Mouse (Mus musculus) inflammation-experienced regulatory T-cells, adult 6 months (primary cell): ENCODE data around the gene Mif. TPM values are rescaled to one million over a fixed set of nuclear protein-coding genes. Genes with fewer than 3 reads are reported as not detected.
A peak's percentile ranks its signal among the peaks of the same experiment; 100 is the strongest.
"Not testable (repeated sequence)": the region's sequence is repeated elsewhere in the genome, so short reads cannot be mapped to it uniquely, and the experiment has no call there.

Experiments
- ATAC-seq: one replicate; pipeline ENCODE4 v1.8.0; 2017
- polyA plus RNA-seq, 3 experiments: library from polyadenylated mRNA; unstranded; fragments of 100-300 nt; shearing (Covaris generic); gene quantifications; one replicate each; pipeline ENCODE4 v1.2.1; 2017

Mif gene
- polyA plus RNA-seq, 3 experiments from 2014 or later, result 423 to 560 (median 495) TPM

DNA sequence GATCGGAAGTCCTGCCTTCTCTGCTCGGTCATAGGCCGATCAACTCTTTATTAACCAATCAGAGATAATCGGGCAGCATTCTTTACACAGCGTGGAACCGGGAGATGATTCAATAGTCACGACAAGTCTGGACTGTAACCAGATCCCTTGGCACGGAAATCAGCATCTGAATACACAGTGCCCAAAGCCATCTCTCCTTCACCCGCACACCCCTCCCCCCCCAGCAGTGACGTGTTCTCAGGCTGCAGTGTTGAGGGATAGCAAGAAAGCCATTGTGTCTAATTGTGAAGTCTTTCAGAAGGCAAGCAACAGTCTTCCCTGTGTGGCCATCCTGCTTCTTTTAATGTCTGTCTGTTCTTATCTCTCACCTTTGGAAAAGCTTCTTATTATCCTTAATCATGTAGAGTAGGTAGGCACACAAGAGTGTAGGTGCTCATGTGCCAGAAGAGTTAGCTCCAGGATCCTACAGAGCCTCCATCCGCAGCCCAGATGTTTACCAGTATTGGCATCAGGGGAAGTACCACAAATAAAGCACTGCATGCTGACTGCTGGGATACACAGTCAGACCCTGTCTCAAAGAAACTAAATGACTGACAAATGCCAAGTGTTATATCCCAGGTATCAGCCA is 13.0 kb upstream of the Mif start:
- peak; percentile 64 for ATAC-seq

DNA sequence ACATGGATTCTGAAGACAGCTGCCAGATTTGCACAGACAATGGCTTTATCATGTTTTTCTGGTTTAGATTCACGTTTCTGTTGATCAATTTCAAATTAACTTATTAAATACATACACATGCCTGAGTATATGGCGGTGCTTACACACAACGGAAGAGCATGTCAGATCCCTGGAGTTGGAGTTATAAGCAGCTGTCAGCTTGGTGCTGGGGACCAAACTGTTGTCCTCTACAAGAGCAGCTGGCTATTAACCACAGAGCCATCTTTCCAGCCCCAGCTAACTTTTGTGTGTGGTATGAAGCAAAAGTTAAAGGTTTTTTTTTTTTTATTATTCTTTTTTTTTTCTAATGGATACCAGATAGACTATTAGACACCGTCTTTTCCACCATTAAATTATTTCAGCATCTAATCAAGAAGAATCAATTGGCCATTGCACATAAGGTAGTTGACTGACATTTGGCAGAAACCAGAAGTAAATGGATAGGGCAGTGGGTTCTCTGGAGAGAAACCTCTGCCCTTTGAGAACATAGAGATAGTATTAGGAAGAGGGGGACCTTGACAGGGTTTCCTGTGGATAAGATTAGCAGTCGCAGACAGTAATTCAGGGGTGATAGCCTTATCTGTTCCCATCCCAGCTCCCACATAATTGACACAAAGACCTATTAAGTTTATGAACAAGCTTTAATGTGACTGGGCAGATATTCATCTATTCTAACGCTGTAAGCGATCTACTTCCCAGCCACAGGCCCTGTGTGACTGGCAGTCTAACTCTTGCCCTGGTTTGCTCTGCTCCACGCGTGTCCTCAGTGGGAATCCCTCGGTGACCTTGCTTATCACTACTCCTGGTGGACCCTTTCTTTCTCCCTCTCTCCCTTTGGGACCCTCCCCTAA is 12.2 kb upstream of the Mif start:
- ATAC-seq, result peak; percentile 32

DNA sequence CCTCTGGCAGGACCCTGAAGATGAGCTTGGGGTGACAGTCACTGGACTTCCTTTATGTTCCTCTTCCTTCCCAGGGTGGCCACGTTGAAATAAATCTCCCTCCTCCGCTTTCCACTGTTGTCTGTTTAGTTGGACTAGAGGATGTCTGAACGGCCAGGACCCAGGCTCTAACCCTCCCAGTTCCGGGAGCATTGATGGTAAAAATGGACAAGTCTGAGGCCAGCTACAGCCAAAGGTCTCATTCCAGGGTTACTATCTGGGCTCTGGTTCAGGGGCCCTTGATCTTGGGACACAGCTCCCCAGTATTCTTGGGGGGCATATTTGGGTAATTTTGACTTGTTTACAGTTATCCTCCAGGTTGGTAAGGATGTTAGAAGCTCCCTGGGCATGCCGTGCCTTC is 1.5 kb upstream of the Mif start:
- no peak for ATAC-seq

DNA sequence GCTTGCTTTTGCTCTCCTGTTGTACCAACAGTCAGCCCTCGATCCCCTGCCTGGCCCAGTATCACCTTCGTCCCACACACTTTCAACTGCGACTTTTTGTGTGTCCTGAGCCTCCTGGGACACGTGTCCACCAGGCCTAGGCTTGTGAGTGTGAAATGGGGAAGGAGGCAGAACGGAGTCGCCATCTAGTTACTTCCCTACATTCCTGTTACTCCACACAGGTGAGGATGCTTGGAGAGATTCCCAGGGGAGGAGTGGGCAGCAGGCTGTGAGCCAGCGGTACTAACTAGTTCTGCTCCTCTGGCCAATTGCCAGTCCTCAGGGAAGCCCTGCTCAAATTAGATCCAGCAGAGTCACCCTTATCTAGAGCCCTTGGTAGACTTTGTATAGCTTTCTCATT is 706 bp upstream of the Mif start:
- no peak for ATAC-seq

DNA sequence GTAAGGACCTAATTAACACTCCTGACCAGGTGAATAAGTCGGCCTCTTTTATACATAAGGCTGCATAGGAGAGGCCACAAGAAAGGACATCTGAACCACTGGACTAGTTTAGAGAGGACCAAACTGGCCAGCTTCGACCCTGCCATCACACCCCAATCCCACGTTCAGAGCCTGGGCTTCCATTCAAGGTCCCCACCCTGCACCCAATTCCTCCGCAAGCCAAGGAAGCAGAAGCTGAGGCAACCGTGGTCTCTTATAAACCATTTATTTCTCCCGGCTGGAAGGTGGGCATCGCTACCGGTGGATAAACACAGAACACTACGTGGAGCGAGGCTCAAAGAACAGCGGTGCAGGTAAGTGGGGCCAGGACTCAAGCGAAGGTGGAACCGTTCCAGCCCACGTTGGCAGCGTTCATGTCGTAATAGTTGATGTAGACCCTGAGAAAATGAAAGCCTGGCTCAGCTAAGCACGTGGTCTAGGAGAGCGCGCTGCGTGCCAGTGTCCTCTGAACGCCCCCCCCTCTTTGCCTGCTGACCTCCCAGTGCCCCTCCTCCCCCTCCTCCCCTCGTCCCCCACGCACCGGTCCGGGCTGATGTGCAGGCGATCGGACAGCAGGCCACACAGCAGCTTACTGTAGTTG is 813 bp downstream of the Mif start:
- ATAC-seq, result no peak

DNA sequence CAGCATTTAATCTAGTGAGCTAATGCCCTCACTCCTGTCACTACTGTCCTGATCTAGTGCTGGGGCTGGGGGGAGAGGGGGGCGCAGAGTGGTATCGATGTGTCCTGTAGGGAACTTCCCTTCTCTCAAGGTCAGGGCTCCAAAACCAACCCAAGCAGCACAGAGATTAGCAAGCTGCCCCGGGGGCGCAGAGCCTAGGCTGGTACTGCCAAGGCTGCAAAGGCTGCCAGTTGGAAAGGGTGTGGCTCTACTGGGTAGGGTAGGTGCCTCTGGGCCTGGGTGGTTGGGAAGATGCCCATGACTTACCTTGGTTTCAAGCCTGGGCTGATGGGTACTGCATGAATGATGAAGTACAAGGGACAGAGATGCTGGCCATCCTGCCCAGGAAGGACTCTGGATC is 2.4 kb downstream of the Mif start:
- ATAC-seq, result no peak

DNA sequence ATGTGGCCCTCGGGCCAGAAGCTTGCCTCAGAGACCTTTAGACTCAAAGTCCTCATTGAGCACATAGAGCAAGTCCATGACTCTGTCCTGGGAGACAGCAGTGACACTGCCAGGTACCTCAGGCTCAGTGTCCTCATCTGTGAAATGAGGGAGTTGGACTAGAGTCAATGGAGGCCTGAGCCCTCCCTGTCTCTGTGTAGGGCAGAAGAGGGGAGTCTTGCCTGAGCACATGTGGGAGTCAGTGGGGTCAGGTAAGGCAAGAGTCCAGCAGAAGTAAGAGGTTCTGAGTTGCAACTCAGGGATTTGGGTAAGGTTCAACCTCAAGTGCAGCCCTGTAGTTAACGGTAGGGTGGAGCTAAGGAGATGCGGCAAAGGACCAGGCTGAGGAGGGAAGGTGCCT is 3.1 kb downstream of the Mif start:
- ATAC-seq, result no peak

DNA sequence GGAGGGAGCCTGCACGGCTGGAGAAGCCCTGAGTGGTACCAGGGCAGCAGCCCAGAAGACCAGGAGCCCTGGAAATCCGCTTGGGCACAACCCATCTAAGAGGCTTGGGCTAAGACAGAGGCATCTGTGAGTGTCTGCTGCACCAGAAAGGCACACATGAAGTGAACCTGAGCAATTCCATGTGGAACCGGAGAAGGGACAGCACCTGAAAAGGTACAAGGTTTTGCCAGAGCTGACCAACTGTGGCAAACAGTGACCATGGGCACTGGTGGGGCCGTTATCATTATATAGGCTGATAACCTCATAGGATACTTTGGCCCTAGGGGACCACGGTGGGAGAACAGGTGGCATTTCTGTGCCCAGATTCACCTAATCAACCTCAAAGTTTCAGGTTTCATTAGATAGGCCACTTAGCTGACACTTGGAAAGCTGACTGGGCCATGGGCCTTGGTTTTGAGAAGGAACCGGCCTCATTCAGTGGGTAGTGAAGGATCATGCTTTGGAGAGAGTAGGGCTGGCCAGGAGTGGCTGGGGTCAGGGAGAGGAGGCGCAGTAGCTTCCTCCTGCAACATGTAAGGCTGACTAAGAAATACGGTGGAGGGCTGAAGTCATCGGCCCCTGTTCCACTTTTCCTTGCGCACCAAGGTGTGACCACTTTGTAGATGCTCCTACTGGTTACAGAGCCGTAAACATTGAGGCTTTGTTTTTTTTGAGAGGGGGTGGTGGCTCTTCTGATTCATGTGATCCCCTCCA is 3.7 kb downstream of the Mif start:
- ATAC-seq, result no peak

DNA sequence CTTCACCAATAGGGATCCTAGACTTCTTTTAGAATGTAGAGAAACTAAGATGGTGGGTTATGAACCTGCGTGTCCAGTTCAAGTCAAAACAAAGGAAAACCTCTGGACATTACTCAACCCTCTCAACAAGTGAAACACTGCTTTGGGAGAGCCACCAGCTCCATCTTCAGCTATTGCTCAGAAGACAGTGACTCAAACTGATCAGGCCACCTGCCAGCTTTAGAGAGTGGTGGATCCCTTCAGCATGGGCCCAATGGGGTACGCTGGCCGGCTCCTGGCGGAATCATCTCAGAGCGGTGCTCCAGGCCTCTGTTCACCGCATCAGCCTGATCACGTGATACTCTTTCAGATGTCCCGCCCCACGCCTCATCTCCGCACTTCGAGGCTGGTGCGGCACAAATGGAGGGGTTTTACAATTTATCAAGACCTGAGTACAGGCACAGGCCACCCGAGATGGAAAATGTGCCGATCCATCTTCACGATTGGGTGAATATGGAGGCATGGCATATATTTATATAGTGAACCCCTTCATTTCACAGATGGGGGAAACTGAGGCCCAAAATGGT is 4.5 kb downstream of the Mif start:
- ATAC-seq, result no peak

DNA sequence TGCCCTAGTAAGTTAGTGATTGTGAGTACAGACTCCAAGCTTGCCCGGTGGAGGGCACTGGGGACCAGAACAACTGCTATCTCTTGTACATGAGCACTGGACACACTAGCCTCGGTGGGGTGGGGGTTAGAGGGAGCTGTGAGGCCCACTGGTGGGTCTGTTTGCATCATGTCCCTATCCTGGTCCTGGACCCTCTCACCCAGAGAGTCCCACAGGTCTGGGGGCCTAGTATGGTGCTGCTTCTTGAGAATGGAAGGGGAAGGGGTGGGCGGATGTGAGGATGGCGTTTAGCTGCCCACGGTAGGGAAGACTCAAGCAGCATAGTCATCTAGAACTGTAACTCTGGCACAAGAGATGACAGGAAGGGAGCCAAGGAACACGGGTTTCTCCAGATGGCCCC is 5.2 kb downstream of the Mif start:
- no peak for ATAC-seq

DNA sequence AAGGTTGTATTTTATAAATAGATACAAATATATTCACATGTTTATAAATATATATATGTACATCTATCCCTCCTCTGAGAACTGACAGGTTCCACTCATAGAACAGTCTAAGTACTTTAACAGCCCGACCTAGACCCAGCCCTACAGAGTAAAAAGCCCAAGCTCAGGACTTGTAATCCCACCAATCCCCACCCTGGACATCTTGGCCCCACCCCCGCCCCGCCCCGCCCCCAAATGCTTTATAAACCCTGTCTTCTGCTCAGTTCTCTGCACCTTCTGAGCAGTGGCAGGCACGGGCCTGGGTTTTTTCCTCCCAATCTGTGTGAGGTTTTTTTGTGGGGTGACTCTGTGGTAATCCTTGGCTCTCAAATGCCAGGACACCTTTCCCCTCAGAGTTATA is 5.9 kb downstream of the Mif start:
- no peak for ATAC-seq

DNA sequence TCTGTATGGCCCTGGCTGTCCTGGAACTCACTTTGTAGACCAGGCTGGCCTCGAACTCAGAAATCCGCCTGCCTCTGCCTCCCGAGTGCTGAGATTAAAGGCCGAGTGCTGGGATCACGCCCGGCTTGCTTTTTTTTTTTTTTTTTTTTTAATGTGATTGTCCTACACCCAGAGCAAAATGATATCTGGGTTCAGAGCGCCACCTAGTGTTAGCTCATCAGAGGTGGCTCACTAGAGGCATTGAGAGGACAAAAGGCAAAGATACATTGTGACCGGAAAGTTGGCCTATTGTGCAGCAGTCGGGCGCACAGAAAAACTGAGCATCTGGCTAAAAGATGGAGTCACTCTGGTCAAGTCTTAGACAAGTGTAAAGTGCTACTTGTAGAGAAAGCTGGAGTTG is 6.6 kb downstream of the Mif start:
- peak; percentile 85 for ATAC-seq

DNA sequence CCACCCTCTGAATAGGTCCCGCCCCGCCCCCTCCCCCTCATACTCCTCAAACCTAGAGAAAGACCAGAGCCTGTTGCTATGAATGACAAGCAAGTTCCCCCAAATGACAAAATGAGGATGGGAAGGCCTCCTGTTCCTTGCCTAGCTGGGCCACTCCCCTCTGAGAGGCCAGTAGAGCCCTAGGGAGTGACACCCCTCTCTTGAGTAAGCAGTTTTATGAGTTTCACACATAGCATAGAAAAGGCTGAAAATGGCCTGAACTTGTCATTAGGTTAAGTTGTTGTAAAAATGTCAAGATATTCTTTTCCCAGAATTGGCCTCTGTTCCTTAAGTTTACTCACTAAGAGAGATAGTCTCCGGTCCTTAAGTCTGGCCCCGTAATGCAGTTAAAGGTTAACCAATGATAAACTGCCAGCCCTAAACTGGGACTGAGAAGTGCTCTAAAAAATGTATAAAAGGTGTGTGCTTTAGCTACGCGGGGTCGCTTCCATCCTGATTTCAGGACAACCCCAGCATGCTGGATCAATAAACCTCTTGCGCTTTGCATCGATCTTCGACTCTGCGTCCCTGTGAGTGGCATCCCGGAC is 7.4 kb downstream of the Mif start:
- ATAC-seq, result no peak

DNA sequence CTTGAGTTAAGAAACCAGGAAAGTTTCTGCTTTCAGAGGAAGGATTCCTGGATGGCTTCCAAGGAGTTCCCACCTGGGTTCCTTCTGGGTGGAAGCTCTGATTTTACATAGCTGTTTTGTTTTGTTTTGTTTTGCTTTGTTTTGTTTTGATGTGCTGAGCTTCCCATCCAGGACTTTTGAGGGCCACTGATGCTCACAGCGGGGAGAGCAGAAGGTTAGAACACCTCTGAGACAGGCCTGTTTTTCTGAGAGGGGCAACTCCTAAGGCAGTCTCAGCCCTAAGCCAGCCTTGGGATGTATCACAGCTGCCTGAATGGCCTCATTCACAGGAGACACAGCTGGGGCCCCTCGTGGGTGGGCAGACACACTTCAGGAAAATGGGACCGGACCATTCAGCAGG is 8.4 kb downstream of the Mif start:
- ATAC-seq, result no peak

DNA sequence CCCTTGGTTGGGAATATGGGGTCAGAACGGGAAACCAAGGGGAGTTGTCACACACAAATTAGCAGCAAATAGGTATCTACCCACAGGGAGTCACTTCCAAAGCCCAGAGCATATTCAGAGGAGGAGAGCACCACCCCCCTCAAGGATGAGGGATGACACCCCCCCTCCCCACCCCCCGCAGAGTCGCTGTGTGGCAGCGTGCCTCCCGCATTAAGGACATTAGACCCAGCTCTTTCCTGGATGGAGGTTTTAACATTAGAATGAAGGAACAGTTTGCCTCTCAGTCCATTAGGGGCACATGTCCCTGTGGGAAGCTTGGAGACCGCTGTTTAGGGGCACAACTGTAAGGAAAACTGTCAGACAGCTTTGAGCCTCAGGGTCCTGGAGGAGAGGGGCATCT is 9.0 kb downstream of the Mif start:
- ATAC-seq, result no peak

DNA sequence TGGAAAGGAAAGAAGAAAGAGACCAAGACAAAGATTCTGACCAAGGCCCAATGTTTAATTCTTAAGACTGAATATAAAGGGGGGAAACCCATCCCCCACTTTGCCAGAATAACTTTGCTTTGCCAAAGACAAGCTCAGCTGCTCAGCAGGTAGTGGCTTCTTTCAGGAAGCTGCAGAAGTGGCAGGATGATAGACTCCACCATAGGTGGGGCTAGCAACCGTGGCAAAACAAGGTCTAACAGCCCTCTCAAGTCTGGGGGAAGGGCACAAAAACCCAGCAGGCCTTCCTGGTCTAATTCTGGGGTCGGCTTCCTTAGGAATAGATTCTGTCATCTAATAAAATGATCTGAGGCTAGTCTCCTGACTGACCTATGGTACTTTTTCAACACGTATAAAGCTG is 11.7 kb downstream of the Mif start:
- no peak for ATAC-seq

DNA sequence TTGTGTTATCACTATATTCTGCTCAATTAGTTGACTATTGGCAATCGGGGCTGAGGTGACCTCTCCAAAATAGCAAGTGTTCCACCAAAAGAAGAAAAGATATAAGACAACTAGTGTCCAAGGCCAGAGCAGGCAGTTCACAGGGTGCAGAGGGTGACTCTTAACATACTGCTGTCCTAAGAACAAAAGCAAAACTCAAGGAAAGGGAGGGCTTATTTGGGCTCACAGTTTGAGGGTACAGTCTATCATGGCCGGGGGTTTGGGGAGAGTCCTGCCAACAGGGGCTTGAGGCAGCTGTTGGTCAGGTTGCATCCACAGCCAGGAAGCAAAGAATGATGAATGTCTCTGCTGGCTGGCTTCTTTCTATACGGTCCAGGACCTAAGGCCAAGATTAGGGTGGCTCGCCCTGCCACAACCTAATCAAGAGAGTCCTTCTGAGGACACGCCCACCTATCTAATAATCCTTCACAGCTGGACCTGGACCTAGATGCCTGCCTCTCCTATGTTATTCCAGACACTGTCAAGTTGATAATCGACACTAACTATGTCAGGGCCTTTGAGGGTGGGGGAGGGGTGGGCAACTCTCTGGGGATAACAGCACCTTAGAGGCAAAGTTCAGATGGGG is 14.6 kb downstream of the Mif start:
- no peak for ATAC-seq

DNA sequence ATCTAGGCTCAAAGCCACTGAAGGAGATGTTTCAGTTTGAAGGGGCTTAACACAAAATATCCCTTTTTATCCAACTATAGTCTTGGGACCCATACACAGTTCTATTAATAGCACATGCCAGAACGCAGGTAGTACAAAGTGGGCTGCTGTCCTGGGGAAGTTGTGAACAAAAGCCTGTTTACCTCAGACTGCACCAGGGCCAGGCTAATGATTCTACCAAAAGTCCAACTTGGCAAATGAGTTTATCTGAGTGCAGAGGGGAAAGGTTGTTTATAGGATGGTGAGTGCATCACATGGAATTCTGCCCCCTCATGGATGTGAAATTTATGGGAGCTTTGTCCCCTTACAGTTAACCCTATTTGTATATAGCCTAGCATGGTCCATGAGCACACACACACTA is 15.2 kb downstream of the Mif start:
- ATAC-seq, result no peak

DNA sequence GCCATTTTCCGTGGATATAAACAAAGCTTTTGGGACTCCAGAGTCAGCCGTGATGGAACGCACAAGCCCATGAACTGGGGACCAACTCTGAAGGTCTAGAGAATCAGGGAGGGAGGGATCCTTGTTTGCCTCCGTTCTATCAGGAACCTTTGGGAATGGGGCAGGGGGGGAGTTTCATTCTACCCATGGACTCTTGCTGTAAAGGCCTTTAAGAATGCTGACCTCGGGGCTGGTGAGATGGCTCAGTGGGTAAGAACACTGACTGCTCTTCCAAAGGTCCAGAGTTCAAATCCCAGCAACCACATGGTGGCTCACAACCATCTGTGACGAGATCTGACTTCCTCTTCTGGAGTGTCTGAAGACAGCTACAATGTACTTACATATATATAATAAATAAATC is 16.1 kb downstream of the Mif start:
- ATAC-seq, result not testable (repeated sequence)

DNA sequence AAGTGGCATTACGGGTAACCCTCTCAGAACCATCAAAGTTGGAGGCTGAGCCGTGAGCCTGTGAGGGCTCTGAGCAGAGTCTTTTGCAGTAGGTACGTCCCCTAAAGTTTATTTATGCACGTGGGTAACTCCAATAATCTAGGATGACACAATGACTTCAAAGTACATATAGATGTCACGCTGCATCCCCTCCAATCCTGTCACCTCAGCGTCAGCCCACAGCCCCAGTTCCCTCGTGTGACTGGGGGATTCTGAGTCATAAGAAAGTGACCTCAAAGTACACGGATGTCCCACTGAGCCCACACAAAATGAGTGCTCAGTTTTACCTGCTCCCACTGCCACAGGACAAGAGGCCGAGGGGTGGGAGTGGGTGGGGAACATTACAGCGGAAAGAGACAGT is 20.9 kb downstream of the Mif start:
- peak; percentile 51 for ATAC-seq

DNA sequence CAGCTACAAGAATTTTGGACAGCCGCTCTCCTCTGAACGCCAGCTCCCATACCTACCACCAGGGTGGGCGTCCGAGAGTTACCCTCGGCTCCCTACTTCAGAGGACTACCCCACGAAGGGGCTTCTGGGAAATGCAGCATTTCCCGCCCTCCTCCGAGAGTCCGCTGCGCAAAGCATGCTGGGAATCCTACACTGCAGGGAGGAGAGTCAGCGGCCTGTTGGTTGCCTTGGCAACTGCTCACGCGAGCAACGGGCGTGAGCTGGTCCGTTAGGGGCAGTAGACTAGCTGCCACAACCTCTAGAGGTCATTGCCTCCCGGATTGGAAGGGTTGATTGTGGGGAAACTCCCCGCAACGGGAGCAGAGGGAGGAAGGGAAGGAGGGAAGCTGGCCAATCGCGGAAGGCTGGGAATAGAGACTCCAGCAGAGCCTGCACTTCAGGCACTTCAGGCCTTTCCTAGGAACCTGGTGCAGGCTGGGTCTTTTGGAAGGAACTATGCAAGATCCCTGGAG is 22.7 kb downstream of the Mif start, which contains the start of gene Gstt2:
TSS of gene Gstt2 (minus strand) at position 177 of the 512 bp plus-strand sequence.
- no peak for ATAC-seq
